In the genomic region with DNA sequence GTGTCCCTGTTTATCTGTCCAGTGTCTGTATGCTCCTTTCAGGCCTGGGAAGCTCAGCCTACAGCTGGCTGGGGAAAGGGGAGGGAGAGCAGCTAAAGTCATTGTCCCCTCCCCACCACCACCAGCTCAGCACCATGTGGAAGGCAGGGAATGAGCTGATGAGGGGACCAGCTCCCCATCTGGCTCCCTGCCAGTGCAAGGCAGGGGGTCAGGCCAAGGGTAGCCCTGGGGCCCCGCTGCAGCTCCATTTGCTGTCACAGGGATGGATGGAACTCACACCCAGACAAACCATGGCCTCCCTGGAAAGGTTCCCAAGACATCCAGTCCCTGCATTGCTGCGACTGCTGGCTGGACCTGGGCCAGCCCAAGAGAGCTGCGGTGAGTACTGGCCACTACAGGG, we compare ENCODE assay signal across 13 mouse cellular contexts. TPM values are rescaled to one million over a fixed set of nuclear protein-coding genes. Genes with fewer than 3 reads are reported as not detected.
DNase-seq lines count a peak whose midpoint lies in the region; ATAC-seq lines count a peak whose summit lies in the region.
"Had no signal": no experiment of that assay in that cellular context is flagged by ENCODE, and none has a peak within 500 bp of the region (broad histone marks: within the 10 kb centered on the region; RNA-seq: fewer than 3 reads in every experiment).

No protein-coding gene starts in this region.

- H3K4me1 ChIP-seq in heart, embryonic 16.5 days (ENCODE audit: control insufficient read depth, insufficient read depth, low read length): peaks cover 10% of the 10 kb centered on the region
- peaks cover 25% of the 10 kb centered on the region for H3K4me1 ChIP-seq in embryonic facial prominence, embryonic 12.5 days
- H3K4me1 ChIP-seq in limb, embryonic 10.5 days: peaks cover 58% of the 10 kb centered on the region

- peak; percentile 39; the same call in 1 of the 2 replicates for ATAC-seq in heart, embryonic 16.5 days (replicated peaks; ENCODE audit: extremely low read depth, insufficient read depth, low FRiP score)
- ATAC-seq in embryonic facial prominence, embryonic 12.5 days (ENCODE audit: insufficient number of reproducible peaks, insufficient read depth, low FRiP score, low TSS enrichment): no peak
- no peak for ATAC-seq in megakaryocyte-erythroid progenitor cell, adult 5-6 weeks (replicated peaks; ENCODE audit: low FRiP score, low TSS enrichment, poor library complexity, severe bottlenecking)
- ATAC-seq: Patski had no signal

- intact Hi-C loops in heart, postnatal 25 days (cut with DNase I): loop anchor here (5.0 kb wide), 1 partner anchor 63 kb away; no protein-coding TSS in a partner anchor

- no peak overlapping the region for H3K27ac ChIP-seq in heart, embryonic 16.5 days (ENCODE audit: low read length)
- H3K27ac ChIP-seq in embryonic facial prominence, embryonic 12.5 days: 0 out of 2 replicates have a peak overlapping the region, but pooled peaks have one; percentile 18
- H3K27ac ChIP-seq in limb, embryonic 10.5 days: peak overlapping the region; percentile 75
- H3K27ac ChIP-seq: neural tube, embryonic 13.5 days had no signal

- WGBS in heart, embryonic 16.5 days: 25% methylated on average over 3 of the region's 3 CpGs
- 46% methylated on average over 3 of the region's 3 CpGs for WGBS in embryonic facial prominence, embryonic 12.5 days
- 42% methylated on average over 3 of the region's 3 CpGs for WGBS in limb, embryonic 10.5 days

- no peaks in the 10 kb centered on the region for H3K9me3 ChIP-seq in heart, embryonic 16.5 days (replicated peaks; ENCODE audit: control insufficient read depth, low read length)
- H3K9me3 ChIP-seq in embryonic facial prominence, embryonic 12.5 days: no peaks in the 10 kb centered on the region
- no peaks in the 10 kb centered on the region; the same call in 1 of the 2 replicates for H3K9me3 ChIP-seq in limb, embryonic 10.5 days (replicated peaks)
- H3K9me3 ChIP-seq: neural tube, embryonic 13.5 days had no signal

- H3K36me3 ChIP-seq in heart, embryonic 16.5 days (ENCODE audit: control insufficient read depth, insufficient read depth): no peaks in the 10 kb centered on the region
- H3K36me3 ChIP-seq in embryonic facial prominence, embryonic 12.5 days: peaks cover 21% of the 10 kb centered on the region; the same call in 1 of the 2 replicates
- H3K36me3 ChIP-seq in limb, embryonic 10.5 days: peaks cover 32% of the 10 kb centered on the region
- H3K36me3 ChIP-seq: neural tube, embryonic 13.5 days had no signal

- H3K4me3 ChIP-seq in heart, embryonic 16.5 days (ENCODE audit: low read length): no peak overlapping the region
- H3K4me3 ChIP-seq in embryonic facial prominence, embryonic 12.5 days: no peak overlapping the region
- no peak overlapping the region for H3K4me3 ChIP-seq in limb, embryonic 10.5 days
- H3K4me3 ChIP-seq: neural tube, embryonic 13.5 days had no signal

- no peak for DNase-seq in heart, postnatal 25 days (ENCODE audit: low spot score)
- DNase-seq in adipocyte (ENCODE audit: low spot score): peak; percentile 46
- peak; percentile 40 for DNase-seq in limb, embryonic 10.5 days (ENCODE audit: low spot score)
- no peak for DNase-seq in kidney, adult 11 months
- DNase-seq: adrenal gland, adult 2 months; kidney, postnatal 4 days had no signal

- no peak overlapping the region for H3K4me2 ChIP-seq in heart, embryonic 16.5 days (ENCODE audit: low read depth, low read length)
- no peak overlapping the region for H3K4me2 ChIP-seq in embryonic facial prominence, embryonic 12.5 days (replicated peaks)
- H3K4me2 ChIP-seq: liver, embryonic 11.5 days; neural tube, embryonic 13.5 days had no signal

- peaks cover 11% of the 10 kb centered on the region; the same call in 1 of the 2 replicates for H3K27me3 ChIP-seq in heart, embryonic 16.5 days (ENCODE audit: control insufficient read depth, insufficient read depth, low read length)
- peaks cover 4% of the 10 kb centered on the region; the same call in 1 of the 2 replicates for H3K27me3 ChIP-seq in embryonic facial prominence, embryonic 12.5 days
- H3K27me3 ChIP-seq in limb, embryonic 10.5 days (ENCODE audit: low read depth, poor library complexity, severe bottlenecking): peaks cover 49% of the 10 kb centered on the region
- H3K27me3 ChIP-seq: Patski had no signal

- H3K9ac ChIP-seq in heart, embryonic 16.5 days (ENCODE audit: low read length): no peak overlapping the region
- no peak overlapping the region for H3K9ac ChIP-seq in embryonic facial prominence, embryonic 12.5 days
- H3K9ac ChIP-seq: neural tube, embryonic 13.5 days had no signal

RNA-seq across cellular contexts. Expression of a gene that starts 23.7 kb away (rescaled TPM):
- 1.4 and 1.7 TPM in 2 replicates for polyA plus RNA-seq in heart, embryonic 16.5 days (2015; fragmentation: Nextera tagmentation; extraction: Ambion mirVana)
- total RNA-seq in heart, postnatal 25 days (2021): 10 to 100 TPM in 1 of 2 experiments, 1 to 10 TPM in 1; 2.4 to 23.4 TPM
- polyA plus RNA-seq in embryonic facial prominence, embryonic 12.5 days (2016; fragmentation: Nextera tagmentation; extraction: Ambion mirVana): 24.6 and 24.9 TPM in 2 replicates
- 32.7 and 47.1 TPM in 2 replicates for polyA plus RNA-seq in limb, embryonic 10.5 days (2016; fragmentation: Nextera tagmentation; extraction: Ambion mirVana)
- not detected in 2 replicates for total RNA-seq in megakaryocyte-erythroid progenitor cell, adult 5-6 weeks (2014; fragmentation: Nextera tagmentation)
- total RNA-seq in megakaryocyte-erythroid progenitor cell, adult 5-6 weeks (2017): not detected in 2 replicates
- total RNA-seq: megakaryocyte progenitor cell, adult 5-6 weeks had no signal

Comparison
In these comparisons a context has a peak if more than half of its experiments do, and no peak if none do; other contexts are left out.
1. DNase-seq: peak in adipocyte (single experiment) and limb, embryonic 10.5 days (single experiment); none in heart, postnatal 25 days (single experiment) and kidney, adult 11 months (single experiment).